In genomic region chr16:86647316-86647715, GRCm38 (mm10) we compare ENCODE assay signal across 19 mouse cellular contexts.
DNase-seq lines count a peak whose midpoint lies in the region; ATAC-seq and TF ChIP-seq lines count a peak whose summit lies in the region.
"Had no signal": no experiment of that assay in that cellular context is flagged by ENCODE, and none has a peak within 500 bp of the region (broad histone marks: within the 10 kb centered on the region; RNA-seq: fewer than 3 reads in every experiment).

No protein-coding gene starts in this region.

- no peak overlapping the region for H3K4me2 ChIP-seq in kidney, embryonic 14.5 days (replicated peaks; ENCODE audit: low read depth, low read length)
- H3K4me2 ChIP-seq: embryonic facial prominence, embryonic 13.5 days; forebrain, embryonic 12.5 days; heart, embryonic 11.5 days; heart, embryonic 15.5 days; hindbrain, embryonic 14.5 days had no signal

- peak; percentile 73; the same call in 1 of the 2 replicates for ATAC-seq in kidney, embryonic 14.5 days (ENCODE audit: low FRiP score, low TSS enrichment)
- ATAC-seq: forebrain, embryonic 16.5 days had no signal

- peak; percentile 85 for DNase-seq in kidney, adult 2 months
- DNase-seq in kidney, postnatal 14 days, result peak; percentile 44
- no peak for DNase-seq in gastrocnemius, postnatal 36 days
- DNase-seq in urinary bladder, postnatal 10 days (ENCODE audit: low spot score), result no peak
- DNase-seq in layer of hippocampus, postnatal 36 days, result no peak
- DNase-seq: adrenal gland, postnatal 10 days; cerebellum, adult 11-12 months; cerebellum, adult 9-10 months; cerebellum, postnatal 36 days; gastrocnemius, postnatal 10 days; heart, adult 2 months had no signal

- WGBS in kidney, adult 2 months, result 42% methylated on average over 5 of the region's 5 CpGs
- WGBS in kidney, embryonic 14.5 days, result 71% methylated on average over 5 of the region's 5 CpGs

- no peaks in the 10 kb centered on the region for H3K36me3 ChIP-seq in kidney, adult 2 months (ENCODE audit: control insufficient read depth, insufficient read depth, low read length)
- H3K36me3 ChIP-seq in kidney, embryonic 14.5 days (ENCODE audit: control insufficient read depth, insufficient read depth, low read length), result no peaks in the 10 kb centered on the region
- H3K36me3 ChIP-seq: embryonic facial prominence, embryonic 13.5 days; forebrain, embryonic 12.5 days; heart, embryonic 15.5 days; hindbrain, embryonic 10.5 days had no signal

- H3K4me3 ChIP-seq in kidney, adult 2 months (ENCODE audit: insufficient read depth, low read depth, low read length), result no peak overlapping the region
- H3K4me3 ChIP-seq in kidney, embryonic 14.5 days (ENCODE audit: low read length), result no peak overlapping the region
- H3K4me3 ChIP-seq: embryonic facial prominence, embryonic 13.5 days; forebrain, embryonic 12.5 days; heart, adult 2 months; heart, embryonic 15.5 days; hindbrain, embryonic 10.5 days had no signal

- TF ChIP-seq POLR2A in kidney, adult 2 months (IDR thresholded peaks at IDR 0.05; ENCODE audit: low read depth, low read length), result no peak

- H3K9me3 ChIP-seq in kidney, embryonic 14.5 days (ENCODE audit: control insufficient read depth, low read length), result no peaks in the 10 kb centered on the region
- H3K9me3 ChIP-seq: embryonic facial prominence, embryonic 13.5 days; forebrain, embryonic 12.5 days; heart, embryonic 15.5 days; hindbrain, embryonic 10.5 days had no signal

- H3K9ac ChIP-seq in kidney, embryonic 14.5 days (ENCODE audit: low read depth, low read length), result no peak overlapping the region
- H3K9ac ChIP-seq: embryonic facial prominence, embryonic 13.5 days; forebrain, embryonic 12.5 days; heart, embryonic 15.5 days; hindbrain, embryonic 14.5 days had no signal

- H3K4me1 ChIP-seq in kidney, adult 2 months (ENCODE audit: control insufficient read depth, insufficient read depth, low read length), result peaks cover 13% of the 10 kb centered on the region
- no peaks in the 10 kb centered on the region for H3K4me1 ChIP-seq in kidney, embryonic 14.5 days (ENCODE audit: control insufficient read depth, insufficient read depth, low read length)
- H3K4me1 ChIP-seq: embryonic facial prominence, embryonic 13.5 days; forebrain, embryonic 12.5 days; hindbrain, embryonic 10.5 days had no signal

- H3K27me3 ChIP-seq in kidney, adult 2 months (replicated peaks; ENCODE audit: control insufficient read depth, insufficient read depth, low read length), result no peaks in the 10 kb centered on the region
- H3K27me3 ChIP-seq in kidney, embryonic 14.5 days (ENCODE audit: control insufficient read depth, insufficient read depth, low read length), result no peaks in the 10 kb centered on the region
- H3K27me3 ChIP-seq: embryonic facial prominence, embryonic 13.5 days; forebrain, embryonic 12.5 days; heart, embryonic 15.5 days had no signal

- intact Hi-C loops in gastrocnemius, postnatal 36 days (cut with DNase I), result loop anchor here (5.0 kb wide), 3 partner anchors 225 to 345 kb away; no protein-coding TSS in a partner anchor

- TF ChIP-seq CTCF in kidney, adult 2 months (conservative IDR thresholded peaks at IDR 0.05; ENCODE audit: insufficient read depth, insufficient read length, low read depth, low read length), result no peak

- peak overlapping the region; percentile 86 for H3K27ac ChIP-seq in kidney, adult 2 months (ENCODE audit: insufficient read depth, low read depth, low read length)
- H3K27ac ChIP-seq in kidney, embryonic 14.5 days (ENCODE audit: low read depth, low read length), result no peak overlapping the region
- H3K27ac ChIP-seq: embryonic facial prominence, embryonic 13.5 days; forebrain, embryonic 12.5 days; heart, adult 2 months; heart, embryonic 15.5 days; hindbrain, embryonic 10.5 days; hindbrain, embryonic 14.5 days had no signal

Comparison
In these comparisons a context has a peak if more than half of its experiments do, and no peak if none do; other contexts are left out.
1. DNase-seq: peak in kidney, adult 2 months (single experiment) and kidney, postnatal 14 days (single experiment); none in gastrocnemius, postnatal 36 days (0 of 2), urinary bladder, postnatal 10 days (single experiment) and layer of hippocampus, postnatal 36 days (0 of 2).